Mouse (Mus musculus): Measurements from ENCODE around the gene Spx.

- TF ChIP-seq ZNF384 (IDR thresholded peaks at IDR 0.05; ENCODE audit: low read depth, low read length) (no peak), CHD2 (IDR thresholded peaks at IDR 0.05; ENCODE audit: low read depth, low read length) (no peak), ZC3H11A (IDR thresholded peaks at IDR 0.05; ENCODE audit: borderline replicate concordance, low read depth, low read length) (no peak), HCFC1 (IDR thresholded peaks at IDR 0.05; ENCODE audit: borderline replicate concordance, insufficient read depth, low read length) (no peak), MAFK (IDR thresholded peaks at IDR 0.05; ENCODE audit: insufficient read depth, low read depth, low read length) (no peak)
Observed at GRCm38 (mm10) chr6:142394669-142395068, 18.6 kb upstream of the Spx start.

Data from ES-E14 (cell line).